Mouse (Mus musculus) leukemia stem cell, adult 10-12 weeks (primary cell): ENCODE measurements around the gene Ttbk1. TPM values are rescaled to one million over a fixed set of nuclear protein-coding genes. Genes with fewer than 3 reads are reported as not detected.

Experiments
- polyA plus RNA-seq: library from polyadenylated mRNA; stranded (reverse); fragments of >175 nt; gene quantifications from 2 replicates; pipeline ENCODE4 v1.2.3, GENCODE M21; 2012; ENCODE audit warnings: low replicate concordance

The Ttbk1 gene
- polyA plus RNA-seq: 0.54 and 1.0 TPM in 2 replicates

DNA sequence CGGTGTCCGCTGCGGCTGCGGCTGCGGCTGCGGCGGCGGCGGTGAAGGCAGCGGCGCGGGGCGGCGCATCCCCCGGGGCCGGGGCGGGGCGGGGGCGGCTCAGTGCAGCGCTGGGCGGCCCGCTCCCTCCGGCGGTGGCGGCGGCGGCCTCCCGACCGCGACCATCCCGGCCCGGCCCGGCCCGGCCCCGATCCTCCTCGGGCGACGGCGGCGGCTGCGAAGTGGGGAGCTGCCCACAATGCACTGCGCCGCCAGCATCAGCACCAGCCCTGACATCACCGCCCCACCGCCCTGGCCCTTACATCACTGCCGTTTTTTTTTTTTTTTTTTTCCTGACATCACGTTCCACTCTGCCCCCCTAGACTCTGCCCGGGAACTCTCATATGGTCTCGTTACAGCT lies at the start of gene Ttbk1:
Gene Ttbk1, minus strand, starts transcription at position 245 of the 400 bp plus-strand sequence.

DNA sequence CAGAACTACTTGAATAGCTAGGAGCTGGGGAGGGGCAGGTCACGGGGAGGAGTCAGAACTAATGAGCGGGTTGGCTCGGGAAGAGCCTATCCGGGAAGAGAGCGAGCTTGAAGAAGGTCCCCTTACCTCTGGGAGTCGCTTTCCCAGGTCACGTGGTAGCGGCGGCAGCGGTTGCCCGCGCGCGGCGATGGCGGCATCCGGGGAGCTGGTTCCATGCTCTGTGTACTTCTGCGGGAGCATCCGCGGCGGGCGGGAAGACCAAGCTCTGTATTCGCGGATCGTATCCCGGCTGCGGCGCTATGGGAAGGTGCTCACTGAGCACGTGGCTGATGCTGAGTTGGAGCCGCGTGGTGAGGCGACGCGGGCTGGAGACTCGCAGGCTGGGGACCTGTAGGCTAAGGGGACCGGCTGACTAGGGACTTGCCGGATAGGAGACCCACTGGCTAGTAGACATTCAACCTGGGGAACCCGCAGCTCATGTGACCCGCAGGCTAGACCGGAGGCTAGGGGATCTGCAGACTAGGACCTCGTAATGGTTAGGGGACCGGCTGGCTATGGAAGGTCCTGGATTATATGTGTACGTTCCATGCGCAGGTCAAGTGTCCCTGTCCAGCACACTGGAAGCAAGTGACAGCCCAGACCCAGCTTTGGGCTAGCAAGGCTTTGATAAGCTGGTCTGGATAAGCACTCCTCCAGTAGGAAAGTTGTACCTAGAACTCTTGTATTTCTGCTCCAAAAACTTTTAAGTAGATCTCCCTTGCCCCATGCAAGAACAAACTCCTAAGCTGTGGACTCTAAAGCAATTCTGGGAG lies 9.4 kb upstream of the Ttbk1 start, which contains the start of gene Dnph1:
Gene Dnph1, plus strand, starts transcription at position 89 of the 812 bp plus-strand sequence.

DNA sequence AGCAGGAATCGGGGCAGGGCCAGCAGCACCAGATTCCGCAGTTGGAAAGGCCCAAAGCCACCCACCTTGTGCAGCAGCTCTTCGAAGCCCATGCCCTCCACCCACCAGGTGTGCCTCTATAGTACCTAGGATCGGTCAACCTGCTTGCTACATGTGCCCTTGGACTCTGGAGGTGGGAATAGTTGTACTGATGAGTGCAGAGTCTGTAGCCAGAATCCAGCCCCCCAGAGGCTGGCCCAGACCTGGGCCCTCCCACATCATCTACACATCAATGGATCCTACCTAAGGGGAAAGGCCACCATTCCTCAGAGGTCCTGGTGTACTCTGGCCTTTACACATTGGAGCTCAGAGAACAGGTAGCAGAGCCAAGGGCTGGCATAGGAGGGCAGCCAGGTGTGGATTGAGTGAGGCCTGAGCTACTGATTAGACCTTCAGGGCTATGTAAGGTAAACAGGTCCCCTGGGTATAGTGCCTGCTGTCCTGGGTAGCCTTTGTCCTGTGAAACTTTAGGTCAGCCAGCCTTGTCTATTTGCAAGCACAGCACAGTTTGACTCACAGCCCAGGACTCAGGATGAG lies 49.1 kb downstream of the Ttbk1 start, which contains the start of gene Slc22a7:
Gene Slc22a7, minus strand, starts transcription at position 160 of the 576 bp plus-strand sequence.

DNA sequence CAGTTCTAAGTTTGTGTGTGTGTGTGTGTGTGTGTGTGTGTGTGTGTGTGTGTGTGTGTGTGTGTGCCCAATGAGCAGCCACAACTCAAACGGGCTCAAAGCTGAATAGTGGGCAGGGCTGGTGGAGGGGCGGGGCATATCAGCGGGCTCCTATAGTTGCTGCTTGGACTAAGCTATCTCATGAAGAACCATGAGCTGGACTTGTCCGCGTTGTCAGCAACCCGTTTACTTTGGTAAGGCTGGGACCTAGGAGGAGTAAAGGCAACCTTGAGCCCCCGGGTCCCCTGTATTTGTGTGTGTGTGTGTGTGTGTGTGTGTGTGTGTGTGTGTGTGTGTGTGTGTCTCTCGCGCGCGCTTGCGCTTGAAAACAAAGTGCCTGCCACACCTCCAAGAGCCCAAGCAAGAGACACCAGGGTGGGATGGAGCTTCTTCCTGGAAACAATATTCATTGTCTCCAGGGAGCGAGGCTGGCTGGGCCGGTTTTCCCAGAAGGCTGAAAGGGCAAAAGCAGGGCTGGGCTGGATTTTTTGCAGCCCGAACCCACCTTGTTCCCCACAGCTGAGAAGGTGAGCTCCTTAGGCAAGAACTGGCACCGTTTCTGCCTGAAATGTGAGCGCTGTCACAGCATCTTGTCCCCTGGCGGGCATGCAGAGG lies 58.6 kb downstream of the Ttbk1 start, which contains the start of gene Crip3:
Gene Crip3, plus strand, starts transcription at position 166 of the 654 bp plus-strand sequence.

Other genes starting within 250 kb of the Ttbk1 start
- 10.7 and 15.0 TPM in 2 replicates for gene Polr1c, start 239.6 kb downstream of the Ttbk1 start, polyA plus RNA-seq
- 130 and 184 TPM in 2 replicates for gene Yipf3, start 239.6 kb downstream of the Ttbk1 start, polyA plus RNA-seq
- 1.2 and 2.7 TPM in 2 replicates for gene Lrrc73, start 234.1 kb downstream of the Ttbk1 start, polyA plus RNA-seq
- 75.3 and 89.6 TPM in 2 replicates for gene Tjap1, start 204.6 kb downstream of the Ttbk1 start, polyA plus RNA-seq
- 0.17 TPM in 1 of 2 replicates, not detected in the other for gene Dlk2, start 190.3 kb downstream of the Ttbk1 start, polyA plus RNA-seq
- gene Abcc10, start 159.3 kb downstream of the Ttbk1 start, polyA plus RNA-seq: 14.2 and 18.7 TPM in 2 replicates
- gene Zfp318, start 103.9 kb downstream of the Ttbk1 start, polyA plus RNA-seq: 7.3 and 10.6 TPM in 2 replicates
- gene Crip3, start 58.7 kb downstream of the Ttbk1 start, polyA plus RNA-seq: 1.0 TPM in 1 of 2 replicates, not detected in the other
- not detected in 2 replicates for gene Slc22a7, start 49.2 kb downstream of the Ttbk1 start, polyA plus RNA-seq
- gene Dnph1, start 9.0 kb upstream of the Ttbk1 start, polyA plus RNA-seq: 16.0 and 16.9 TPM in 2 replicates
- gene Cul9, start 58.7 kb upstream of the Ttbk1 start, polyA plus RNA-seq: 2.6 and 4.9 TPM in 2 replicates
- gene Srf, start 68.5 kb upstream of the Ttbk1 start, polyA plus RNA-seq: 172 and 177 TPM in 2 replicates
- gene Ptk7, start 141.8 kb upstream of the Ttbk1 start, polyA plus RNA-seq: 0.66 and 1.9 TPM in 2 replicates
- 6.1 and 9.9 TPM in 2 replicates for gene Klc4, start 158.3 kb upstream of the Ttbk1 start, polyA plus RNA-seq
- 845 and 851 TPM in 2 replicates for gene Mrpl2, start 158.6 kb upstream of the Ttbk1 start, polyA plus RNA-seq
- 3.1 and 12.3 TPM in 2 replicates for gene Cul7, start 162.7 kb upstream of the Ttbk1 start, polyA plus RNA-seq
- gene Rrp36, start 186.7 kb upstream of the Ttbk1 start, polyA plus RNA-seq: 7.7 and 14.0 TPM in 2 replicates
- 55.5 and 91.8 TPM in 2 replicates for gene Mea1, start 191.1 kb upstream of the Ttbk1 start, polyA plus RNA-seq
- 260 and 474 TPM in 2 replicates for gene Klhdc3, start 193.2 kb upstream of the Ttbk1 start, polyA plus RNA-seq
- 87.2 and 94.1 TPM in 2 replicates for gene Ppp2r5d, start 217.4 kb upstream of the Ttbk1 start, polyA plus RNA-seq
- gene Pex6, start 223.8 kb upstream of the Ttbk1 start, polyA plus RNA-seq: 27.7 and 37.0 TPM in 2 replicates
- 0.96 TPM in 1 of 2 replicates, not detected in the other for gene Gnmt, start 241.5 kb upstream of the Ttbk1 start, polyA plus RNA-seq